Mouse (Mus musculus) heart, postnatal 0 days (tissue): ENCODE measurements around the gene Unc45b. TPM values are rescaled to one million over a fixed set of nuclear protein-coding genes. Genes with fewer than 3 reads are reported as not detected.
A peak's percentile ranks its signal among the peaks of the same experiment; 100 is the strongest.
"Not testable (repeated sequence)": the region's sequence is repeated elsewhere in the genome, so short reads cannot be mapped to it uniquely, and the experiment has no call there.

Experiments used
- ATAC-seq: fragments of 200-750 bp; cut with Nextera tagmentation; 2 replicates; pipeline ENCODE4 v1.8.0; 2017; ENCODE audit warnings: low read depth, moderate number of reproducible peaks, moderate library complexity; ENCODE audit not compliant: insufficient read depth
- DNase-seq: peaks from one replicate; pipeline ENCODE4 v3.0.0-alpha.2; 2016; ENCODE audit warnings: low spot score
- H3K27ac ChIP-seq: fragments of 300-500 bp; sonication (generic); 2 replicates; pipeline ENCODE4 v1.5.1; 2014; ENCODE audit warnings: low read depth, mild to moderate bottlenecking
- H3K27me3 ChIP-seq: fragments of 300-500 bp; sonication (generic); 2 replicates; pipeline ENCODE4 v1.6.1; 2014; ENCODE audit warnings: low read length, mixed read lengths; ENCODE audit not compliant: control insufficient read depth, insufficient read depth
- H3K36me3 ChIP-seq: fragments of 300-500 bp; sonication (generic); replicated peaks from 2 replicates; pipeline ENCODE4 v1.6.1; 2014; ENCODE audit warnings: low read length, mixed read lengths; ENCODE audit not compliant: control insufficient read depth, insufficient read depth
- H3K4me1 ChIP-seq: fragments of 300-500 bp; sonication (generic); 2 replicates; pipeline ENCODE4 v1.6.1; 2014; ENCODE audit warnings: antibody characterized with exemption; ENCODE audit not compliant: control insufficient read depth, insufficient read depth
- H3K4me2 ChIP-seq: fragments of 300-500 bp; sonication (generic); 2 replicates; pipeline ENCODE4 v1.6.1; 2014; ENCODE audit warnings: low read depth, mild to moderate bottlenecking, low read length, moderate library complexity
- H3K4me3 ChIP-seq: fragments of 300-500 bp; sonication (generic); 2 replicates; pipeline ENCODE4 v1.5.1; 2014; ENCODE audit warnings: low read depth, low read length
- H3K9ac ChIP-seq: fragments of 300-500 bp; sonication (generic); replicated peaks from 2 replicates; pipeline ENCODE4 v1.6.1; 2014; ENCODE audit warnings: low read depth, low read length, mixed read lengths
- H3K9me3 ChIP-seq: fragments of 300-500 bp; sonication (generic); replicated peaks from 2 replicates; pipeline ENCODE4 v1.6.1; 2016; ENCODE audit warnings: low read length; ENCODE audit not compliant: control insufficient read depth
- CTCF ChIP-seq: IDR thresholded peaks from 2 replicates; pipeline ENCODE4 v1.5.1; 2016; ENCODE audit warnings: antibody characterized with exemption, control low read depth, low read depth
- EP300 ChIP-seq: IDR thresholded peaks from 2 replicates; pipeline ENCODE4 v1.6.1; 2016; ENCODE audit warnings: antibody characterized with exemption, low read depth
- WGBS: fragments of 180-500 bp; shearing (Covaris S2); extraction: QIAGEN DNeasy Blood & Tissue Kit; methylation state at CpG from one replicate; pipeline ENCODE4 v1.1.7; 2014; 5-methylcytosine and 5-hydroxymethylcytosine counted together
- polyA plus RNA-seq: library from polyadenylated mRNA; unstranded; fragments of >200 nt; fragmentation: Nextera tagmentation; extraction: Ambion mirVana; gene quantifications from 2 replicates; pipeline ENCODE4 v1.2.1, GENCODE M21; 2015
- total RNA-seq: library from RNA; depleted of rRNA; stranded (reverse); fragments of >200 nt; gene quantifications from 2 replicates; pipeline ENCODE4 v1.2.3, GENCODE M21; 2014; ENCODE audit warnings: low replicate concordance

The Unc45b gene
- total and polyA plus RNA-seq, 2 experiments from 2014 or later, result 167 to 239 TPM

DNA sequence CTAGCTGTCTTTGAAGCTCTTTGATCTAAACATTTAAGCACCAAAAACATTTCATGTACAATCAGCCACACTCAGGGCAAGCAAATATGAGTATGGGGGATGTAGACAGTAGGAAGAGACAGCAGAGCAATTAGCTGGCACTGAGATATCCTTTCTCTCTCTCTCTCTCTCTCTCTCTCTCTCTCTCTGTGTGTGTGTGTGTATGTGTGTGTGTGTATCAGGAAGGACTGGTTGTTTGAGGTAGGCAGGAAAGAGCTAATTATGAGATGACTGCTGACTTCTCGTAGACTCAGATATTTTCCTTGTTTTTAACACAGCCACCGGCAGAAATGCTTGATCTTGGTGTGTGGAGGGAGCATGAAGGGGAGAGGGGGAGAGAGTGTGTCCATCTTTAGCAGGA is 51.4 kb downstream of the Unc45b start:
- Histone ChIP-seq H3K36me3 (peaks cover 33% of the 10 kb centered on the region), H3K9ac (no peak overlapping the region), H3K4me2 (no peak overlapping the region), H3K27ac (no peak overlapping the region), H3K4me3 (no peak overlapping the region), H3K27me3 (no peaks in the 10 kb centered on the region), H3K9me3 (no peaks in the 10 kb centered on the region), H3K4me1 (no peaks in the 10 kb centered on the region)
- DNase-seq (no peak), ATAC-seq (no peak)
- TF ChIP-seq CTCF, result no peak
- no peak for TF ChIP-seq EP300
- WGBS, result 57% methylated on average over 2 of the region's 2 CpGs

DNA sequence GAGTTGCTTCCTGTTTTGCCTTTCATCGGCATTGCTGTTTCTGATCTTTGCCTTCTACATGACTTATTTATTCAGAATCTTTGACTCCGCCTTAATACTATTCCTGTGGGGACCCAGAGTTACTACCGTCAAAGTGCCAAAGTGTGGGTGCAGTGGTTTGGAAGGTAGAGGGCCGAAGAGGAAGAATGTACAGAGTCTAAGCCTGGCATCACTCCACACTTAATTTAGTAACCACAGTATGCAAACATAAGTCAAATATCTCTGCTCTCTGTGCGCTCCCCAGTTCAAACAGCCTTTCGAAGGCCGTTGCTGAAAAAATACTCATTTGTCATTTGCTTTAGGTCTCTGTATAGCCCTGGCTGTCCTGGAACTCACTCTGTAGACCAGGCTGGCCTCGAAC is 51.9 kb downstream of the Unc45b start:
- Histone ChIP-seq H3K36me3 (peaks cover 33% of the 10 kb centered on the region), H3K4me3 (no peak overlapping the region), H3K9me3 (no peaks in the 10 kb centered on the region), H3K27me3 (no peaks in the 10 kb centered on the region), H3K4me1 (no peaks in the 10 kb centered on the region), H3K4me2 (no peak overlapping the region), H3K9ac (no peak overlapping the region), H3K27ac (no peak overlapping the region)
- DNase-seq, result no peak
- WGBS, result 76% methylated on average over 8 of the region's 8 CpGs
- ATAC-seq, result no peak
- TF ChIP-seq EP300, result no peak
- no peak for TF ChIP-seq CTCF

DNA sequence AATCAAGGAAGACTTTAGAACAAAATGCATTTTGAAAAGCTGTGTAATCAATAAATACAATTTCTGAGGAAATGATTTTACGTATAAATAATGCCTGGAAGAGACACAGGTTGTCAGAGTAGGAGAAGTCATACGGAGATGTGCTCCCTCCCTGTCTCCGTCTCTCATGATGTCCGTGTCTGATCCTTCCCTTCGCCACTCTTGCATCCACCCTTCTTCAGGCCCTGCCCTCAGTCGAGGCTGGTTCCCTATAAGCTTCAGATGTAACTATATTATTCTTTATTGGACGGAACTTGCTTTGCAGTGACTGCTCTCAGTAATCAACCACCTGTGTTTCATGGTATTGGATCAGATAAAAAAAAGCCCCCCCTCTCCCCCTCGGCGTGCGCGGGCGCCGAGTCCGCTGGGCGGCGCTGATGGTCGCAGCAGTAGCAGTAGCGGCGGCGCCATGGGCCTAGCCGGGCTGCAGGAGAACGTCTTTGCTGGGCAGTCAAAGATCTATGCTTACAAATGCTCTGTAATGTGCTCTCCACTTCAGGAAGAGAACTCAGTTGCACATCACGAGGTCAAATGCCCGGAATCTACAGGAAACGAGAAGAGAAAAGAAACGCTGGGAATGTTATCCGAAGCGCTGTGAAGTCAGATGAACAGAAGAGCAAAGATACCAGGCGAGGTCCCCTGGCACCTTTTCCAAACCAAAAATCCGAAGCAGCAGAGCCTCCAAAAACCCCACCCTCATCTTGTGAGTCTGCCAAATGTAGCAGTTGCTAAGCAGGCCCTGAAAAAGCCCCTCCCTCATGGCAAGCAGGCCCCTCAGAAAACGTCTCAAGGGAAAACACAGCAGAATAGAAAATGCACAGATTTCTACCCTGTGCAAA is 60.6 kb downstream of the Unc45b start:
- Histone ChIP-seq H3K9ac (0 out of 2 replicates have a peak overlapping the region, but pooled peaks have one; percentile 32), H3K27me3 (no peaks in the 10 kb centered on the region), H3K4me3 (peak overlapping the region; percentile 21), H3K27ac (peak overlapping the region; percentile 32; the same call in 1 of the 2 replicates), H3K36me3 (no peaks in the 10 kb centered on the region), H3K9me3 (no peaks in the 10 kb centered on the region), H3K4me1 (0 out of 2 replicates have a peak, but pooled peaks cover 13% of the 10 kb centered on the region), H3K4me2 (peak overlapping the region; percentile 46)
- TF ChIP-seq EP300 (no peak), CTCF (peak; percentile 54)
- 12% methylated on average over 31 of the region's 31 CpGs for WGBS
- ATAC-seq (peak; percentile 75), DNase-seq (peak; percentile 55)

DNA sequence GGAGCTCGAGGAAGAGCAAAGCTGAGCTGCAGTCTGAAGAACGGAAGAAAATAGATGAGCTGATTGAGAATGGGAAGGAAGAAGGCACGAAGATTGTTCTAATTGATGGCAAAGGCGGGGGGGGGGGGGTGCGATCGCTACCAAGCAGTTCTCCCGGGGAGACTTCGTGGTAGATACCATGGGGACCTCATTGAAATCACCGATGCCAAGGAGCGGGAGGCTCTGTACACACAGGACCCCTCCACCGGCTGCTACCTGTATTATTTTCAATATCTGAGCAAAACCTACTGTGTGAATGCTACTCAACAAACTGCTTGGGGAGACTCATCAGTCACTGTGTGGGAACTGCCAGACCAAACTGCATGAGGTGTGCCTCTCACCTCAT is 61.2 kb downstream of the Unc45b start:
- WGBS, result 78% methylated on average over 9 of the region's 11 CpGs
- Histone ChIP-seq H3K27ac (peak overlapping the region; percentile 32; the same call in 1 of the 2 replicates), H3K4me3 (peak overlapping the region; percentile 21; the same call in 1 of the 2 replicates), H3K4me2 (peak overlapping the region; percentile 46), H3K4me1 (0 out of 2 replicates have a peak, but pooled peaks cover 13% of the 10 kb centered on the region), H3K9me3 (no peaks in the 10 kb centered on the region), H3K36me3 (no peaks in the 10 kb centered on the region), H3K9ac (0 out of 2 replicates have a peak overlapping the region, but pooled peaks have one; percentile 32), H3K27me3 (no peaks in the 10 kb centered on the region)
- ATAC-seq (no peak), DNase-seq (no peak)
- no peak for TF ChIP-seq CTCF
- TF ChIP-seq EP300, result no peak

DNA sequence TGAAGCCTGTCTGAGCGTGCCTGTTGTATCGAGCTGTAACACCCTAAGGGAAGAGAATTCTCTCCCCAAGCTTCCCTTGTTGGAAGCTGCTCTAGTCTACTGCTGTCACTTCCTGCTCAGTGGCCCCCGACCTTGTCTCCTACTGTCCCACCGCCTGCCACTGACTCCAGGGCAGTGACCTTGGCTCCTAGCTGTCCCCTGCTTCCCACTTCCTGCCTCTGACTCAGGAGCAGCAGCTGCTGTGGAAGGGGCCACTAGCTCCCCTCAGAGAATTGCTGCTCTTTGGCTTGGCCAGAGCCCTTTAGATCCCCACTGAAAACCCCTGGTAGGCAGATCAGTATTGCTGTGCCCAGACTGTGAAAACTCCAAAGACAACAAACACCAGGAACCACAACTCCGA is 63.6 kb downstream of the Unc45b start:
- WGBS, result 35% methylated on average over 5 of the region's 5 CpGs
- peak; percentile 15 for DNase-seq
- Histone ChIP-seq H3K27ac (peak overlapping the region; percentile 30; the same call in 1 of the 2 replicates), H3K27me3 (no peaks in the 10 kb centered on the region), H3K4me1 (0 out of 2 replicates have a peak, but pooled peaks cover 13% of the 10 kb centered on the region), H3K9me3 (no peaks in the 10 kb centered on the region), H3K4me3 (no peak overlapping the region), H3K36me3 (no peaks in the 10 kb centered on the region), H3K9ac (no peak overlapping the region), H3K4me2 (no peak overlapping the region)
- TF ChIP-seq EP300 (no peak), CTCF (no peak)
- ATAC-seq, result no peak

DNA sequence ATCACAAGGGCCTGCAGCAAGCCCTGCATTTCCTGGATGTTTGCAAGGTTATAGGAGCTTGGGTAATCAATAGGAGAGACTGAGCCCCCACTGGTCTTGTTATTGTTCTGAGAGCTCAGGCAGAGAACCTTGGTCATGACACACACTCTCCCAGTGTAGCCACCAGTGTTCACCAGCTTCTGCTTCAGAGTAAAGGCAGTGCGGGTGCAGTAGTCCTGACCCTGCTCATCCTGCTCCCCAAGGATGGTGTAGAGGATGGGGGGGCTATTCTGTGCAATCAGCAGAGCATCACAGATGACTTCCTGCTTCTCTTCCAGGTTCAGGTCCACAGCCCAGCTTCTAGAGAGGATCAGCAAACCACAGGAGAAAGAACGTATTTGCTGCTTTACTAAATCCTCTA is 72.1 kb downstream of the Unc45b start:
- whole genome bisulfite sequencing, result 89% methylated on average over 2 of the region's 2 CpGs
- H3K9ac ChIP-seq, ATAC-seq, H3K27ac ChIP-seq, DNase-seq, H3K9me3 ChIP-seq, H3K27me3 ChIP-seq, H3K4me1 ChIP-seq, H3K4me3 ChIP-seq, H3K4me2 ChIP-seq: not testable (repeated sequence)
- H3K36me3 ChIP-seq, result peaks cover 25% of the 10 kb centered on the region
